Mouse (Mus musculus) erythroid progenitor cell, adult 5-6 weeks (primary cell): ENCODE measurements around the gene Stk10. TPM values are rescaled to one million over a fixed set of nuclear protein-coding genes. Genes with fewer than 3 reads are reported as not detected.

Experiments used
- ATAC-seq: replicated peaks from 2 replicates; pipeline ENCODE4 v1.8.0; 2016; ENCODE audit warnings: moderate number of reproducible peaks, mild to moderate bottlenecking, moderate TSS enrichment, inconsistent platforms; ENCODE audit not compliant: poor library complexity, low FRiP score, severe bottlenecking
- total RNA-seq, 2 experiments: library from RNA; stranded (forward) in 1 of 2; stranded (reverse) in 1 of 2; fragments of 150-400 nt in 1 of 2; fragments of 186-747, 209-891 nt in 1 of 2; gene quantifications; 2 replicates each; pipeline versions ENCODE4 v1.2.3 to v1.2.4; 2015 to 2017; ENCODE audit warnings: low replicate concordance in 2 of 2

Gene Stk10
- total RNA-seq, 2 experiments from 2014 or later, result 10.0 to 14.3 TPM

DNA sequence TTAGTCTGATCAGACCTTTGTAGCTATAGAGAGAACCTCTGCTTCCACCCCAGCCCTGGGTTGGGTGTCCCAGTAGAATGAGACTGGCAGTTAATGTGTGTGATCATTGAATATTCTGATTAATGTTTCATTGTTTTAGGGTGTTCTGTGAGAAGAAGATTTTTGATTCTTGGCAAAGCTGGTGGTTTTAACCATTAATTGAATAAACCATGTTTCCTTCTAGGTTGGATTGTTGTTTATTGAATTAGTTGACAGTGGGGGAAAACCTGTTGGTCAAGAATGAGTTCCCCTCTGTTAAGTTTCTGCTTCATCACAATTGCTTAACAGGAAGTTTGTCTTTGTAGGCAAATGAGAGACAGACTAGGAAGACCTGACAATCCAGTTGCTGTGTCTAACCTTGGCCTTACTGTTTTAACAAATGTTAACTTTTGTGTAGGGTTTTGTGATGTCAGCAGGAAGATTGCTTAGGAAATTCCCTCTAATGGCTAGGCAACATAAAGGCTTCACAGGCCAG lies 117.2 kb downstream of the Stk10 start:
- ATAC-seq, result no peak

DNA sequence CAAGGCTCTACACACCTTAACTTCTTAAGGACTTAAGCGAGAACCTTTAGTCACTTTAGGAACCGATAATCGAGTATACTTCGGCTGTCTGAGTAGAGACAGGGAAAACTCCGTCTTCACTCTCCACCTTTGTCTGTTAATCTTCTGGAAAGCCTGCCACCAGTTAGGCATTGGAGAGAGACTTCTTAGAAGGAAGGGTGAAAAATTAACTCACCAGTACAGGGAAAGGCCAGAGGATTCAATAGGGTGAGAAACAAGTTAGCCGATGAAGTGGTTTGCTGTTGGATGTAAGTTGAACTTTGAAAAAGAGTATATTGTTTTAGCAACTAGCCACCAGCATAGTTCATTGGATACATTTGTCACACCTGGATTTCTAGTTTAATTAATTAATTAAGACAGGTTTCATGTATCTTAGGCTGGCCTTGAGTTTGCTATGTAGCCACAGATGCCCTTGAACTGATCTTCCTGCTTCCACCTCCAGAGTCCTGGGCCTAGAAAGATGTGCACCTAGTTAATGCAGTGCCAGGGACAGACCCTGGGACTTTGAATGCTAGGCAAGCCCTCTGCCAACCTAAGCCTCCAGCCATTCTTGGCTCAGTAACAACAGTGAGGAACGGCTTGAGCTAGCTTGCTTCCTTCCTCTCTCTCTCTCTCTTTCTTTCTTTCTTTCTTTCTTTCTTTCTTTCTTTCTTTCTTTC lies 117.9 kb downstream of the Stk10 start:
- no peak for ATAC-seq

DNA sequence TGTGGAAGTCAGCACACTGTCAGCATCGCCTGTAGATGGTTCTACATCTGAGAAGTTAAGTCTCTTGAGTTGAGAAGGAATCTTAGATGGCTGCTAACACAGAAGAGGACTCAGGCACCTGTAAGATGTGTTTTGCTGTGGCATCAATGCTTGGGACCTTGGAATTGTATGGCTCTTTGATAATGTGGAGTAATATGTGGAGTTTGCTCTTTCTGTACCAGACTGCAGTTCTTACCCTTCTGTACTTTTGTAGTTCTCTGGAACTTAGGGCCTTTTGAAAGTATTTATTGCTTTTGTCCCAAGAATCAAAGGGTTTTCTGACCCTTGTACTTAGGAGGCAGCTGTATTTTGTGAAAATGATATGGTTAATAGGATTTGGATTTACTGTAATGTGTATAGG lies 118.6 kb downstream of the Stk10 start:
- ATAC-seq, result no peak

DNA sequence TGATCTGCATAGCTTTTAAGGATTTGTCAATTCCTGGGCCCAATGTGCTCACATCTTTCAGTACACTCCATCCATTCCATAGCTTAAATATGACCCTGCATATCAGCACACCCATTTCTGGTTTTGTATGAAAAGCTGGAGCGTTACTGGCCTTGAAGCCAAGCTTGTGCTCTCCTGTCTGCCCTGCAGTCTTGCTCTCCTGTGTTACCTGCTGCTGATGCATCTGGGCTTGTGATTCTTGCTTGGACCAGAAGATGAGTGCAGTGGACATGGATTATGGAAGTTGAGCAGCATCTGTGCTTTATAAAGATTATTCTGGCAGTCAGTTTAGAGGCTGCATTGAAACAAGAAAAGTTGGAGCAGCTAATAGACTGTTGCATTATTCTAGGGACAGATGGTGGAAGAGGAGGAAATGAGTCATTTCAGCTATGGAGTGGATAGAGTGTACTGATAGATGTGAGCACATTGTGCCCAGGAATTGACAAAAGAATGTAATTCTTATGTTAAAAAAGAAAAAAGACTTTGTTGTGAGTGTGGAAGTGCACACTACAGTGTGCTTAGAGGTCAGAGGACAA lies 129.1 kb downstream of the Stk10 start:
- no peak for ATAC-seq

DNA sequence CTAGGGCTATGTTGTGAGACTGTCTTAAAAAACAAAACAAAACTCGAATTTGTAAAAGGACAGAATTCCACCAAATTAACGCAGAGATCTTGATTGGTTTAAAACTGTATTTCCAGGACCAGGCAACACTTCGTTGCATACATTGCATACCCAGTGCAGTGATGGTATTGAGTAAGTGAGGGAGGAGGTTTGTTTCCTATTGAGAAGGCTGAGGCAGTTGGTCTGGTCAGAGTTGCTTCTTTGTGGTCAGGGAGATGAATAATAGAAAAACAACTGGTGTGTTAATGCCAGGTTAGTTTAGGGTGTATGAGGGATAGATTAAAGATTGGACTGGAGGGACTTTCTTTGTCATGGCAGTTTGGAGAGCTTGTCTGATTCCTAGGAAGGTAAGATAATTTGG lies 132.5 kb downstream of the Stk10 start:
- ATAC-seq, result no peak

DNA sequence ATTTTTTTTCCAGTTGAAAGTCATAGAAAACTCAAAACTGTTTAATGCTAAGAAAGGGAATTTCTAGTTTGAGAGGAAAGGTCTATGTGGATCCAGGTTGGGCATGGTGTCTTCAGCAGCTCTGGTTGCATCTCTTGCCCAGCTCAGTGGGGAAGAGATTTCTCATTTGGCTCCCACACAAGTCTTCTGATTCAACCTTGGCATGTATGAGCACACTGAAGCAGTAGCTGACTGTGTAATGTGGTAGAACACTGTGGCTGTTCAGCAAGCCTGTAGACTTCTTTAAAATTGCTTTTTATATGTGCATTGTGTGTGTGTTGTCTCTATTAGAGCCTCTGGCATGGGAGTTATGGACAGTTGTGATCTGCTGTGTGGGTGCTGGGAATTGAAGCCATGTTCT lies 133.9 kb downstream of the Stk10 start:
- no peak for ATAC-seq

DNA sequence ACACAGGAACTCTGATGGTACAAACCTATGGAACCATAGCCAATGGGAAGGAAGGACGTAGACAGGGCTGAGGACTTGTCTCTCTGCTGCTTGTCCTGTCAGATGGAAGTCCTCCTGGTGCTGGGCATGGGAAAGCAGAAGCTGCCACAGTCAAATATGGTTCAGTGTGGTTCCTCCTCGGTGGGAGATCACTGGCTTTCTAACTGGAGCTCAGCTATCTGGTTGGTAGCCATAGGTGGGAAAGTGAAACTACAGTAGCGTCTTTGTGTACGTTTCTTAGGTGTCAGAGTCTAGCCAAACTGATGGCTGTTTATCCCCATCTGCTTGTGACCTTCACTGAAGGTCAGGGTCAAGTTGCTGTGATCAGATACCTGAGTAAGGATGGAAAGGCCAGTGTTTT lies 138.4 kb downstream of the Stk10 start:
- ATAC-seq, result 0 out of 2 replicates have a peak, but pooled peaks have one; percentile 6

Other genes with a start within 250 kb of the Stk10 start
- 47,098 and 48,818 TPM in 2 replicates for gene Hba-a1, start 249.8 kb upstream of the Stk10 start, total RNA-seq (2015; ENCODE audit: low replicate concordance)
- 9,652 and 12,236 TPM in 2 replicates for gene Hba-a1, start 249.8 kb upstream of the Stk10 start, total RNA-seq (2017; ENCODE audit: low replicate concordance)
- 247 and 301 TPM in 2 replicates for gene Hbq1b, start 246.3 kb upstream of the Stk10 start, total RNA-seq (2015; ENCODE audit: low replicate concordance)
- 56.8 and 86.4 TPM in 2 replicates for gene Hbq1b, start 246.3 kb upstream of the Stk10 start, total RNA-seq (2017; ENCODE audit: low replicate concordance)
- 80,494 and 89,325 TPM in 2 replicates for gene Hba-a2, start 236.8 kb upstream of the Stk10 start, total RNA-seq (2015; ENCODE audit: low replicate concordance)
- 96,767 and 123,026 TPM in 2 replicates for gene Hba-a2, start 236.8 kb upstream of the Stk10 start, total RNA-seq (2017; ENCODE audit: low replicate concordance)
- 4.2 TPM in 1 of 2 replicates, not detected in the other for gene Hbq1a, start 233.2 kb upstream of the Stk10 start, total RNA-seq (2015; ENCODE audit: low replicate concordance)
- gene Hbq1a, start 233.2 kb upstream of the Stk10 start, total RNA-seq (2017; ENCODE audit: low replicate concordance), result 9.9 TPM in 1 of 2 replicates, not detected in the other
- gene Sh3pxd2b, start 185.5 kb upstream of the Stk10 start, total RNA-seq (2015; ENCODE audit: low replicate concordance), result 0.72 and 2.1 TPM in 2 replicates
- gene Sh3pxd2b, start 185.5 kb upstream of the Stk10 start, total RNA-seq (2017; ENCODE audit: low replicate concordance), result 0.26 TPM in 1 of 2 replicates, not detected in the other
- not detected in 2 replicates for gene Ubtd2, start 77.9 kb upstream of the Stk10 start, total RNA-seq (2015; ENCODE audit: low replicate concordance)
- 0.26 TPM in 1 of 2 replicates, not detected in the other for gene Ubtd2, start 77.9 kb upstream of the Stk10 start, total RNA-seq (2017; ENCODE audit: low replicate concordance)
- gene Efcab9, start 1.2 kb upstream of the Stk10 start, total RNA-seq (2015; ENCODE audit: low replicate concordance), result not detected in 2 replicates
- not detected in 2 replicates for gene Efcab9, start 1.2 kb upstream of the Stk10 start, total RNA-seq (2017; ENCODE audit: low replicate concordance)
- 8.4 and 16.6 TPM in 2 replicates for gene Fbxw11, start 109.4 kb downstream of the Stk10 start, total RNA-seq (2015; ENCODE audit: low replicate concordance)
- 14.9 and 30.0 TPM in 2 replicates for gene Fbxw11, start 109.4 kb downstream of the Stk10 start, total RNA-seq (2017; ENCODE audit: low replicate concordance)